Mouse (Mus musculus) B cell, adult 2 months (primary cell): ENCODE data around the gene Prss29.

ENCODE experiments used
- DNase-seq, 2 experiments: peaks; one replicate each; pipeline ENCODE4 v3.0.0; 2022

Gene Prss29

DNA sequence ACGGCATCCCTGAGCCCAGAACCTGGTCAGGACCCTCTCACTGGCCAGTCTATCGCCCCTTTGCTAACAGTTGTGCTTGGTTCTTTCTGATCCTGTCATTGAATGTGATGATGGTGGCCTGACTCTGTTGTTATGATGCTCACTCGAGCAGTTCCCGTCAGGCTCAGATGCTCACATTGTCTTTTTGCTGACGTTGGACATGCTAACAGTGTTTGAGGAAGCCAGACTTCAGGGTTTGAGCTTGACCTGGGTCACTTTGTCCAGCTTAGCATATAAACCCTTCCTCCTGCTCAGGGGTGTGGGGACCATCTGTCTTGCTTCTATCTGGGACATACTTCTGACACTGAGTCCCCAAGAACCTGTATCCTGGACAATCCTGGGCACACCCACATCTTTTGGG, at the start of gene Prss29:
Gene Prss29 (plus strand): TSS at position 301 of the 400 bp plus-strand sequence.
- no peak for DNase-seq

DNA sequence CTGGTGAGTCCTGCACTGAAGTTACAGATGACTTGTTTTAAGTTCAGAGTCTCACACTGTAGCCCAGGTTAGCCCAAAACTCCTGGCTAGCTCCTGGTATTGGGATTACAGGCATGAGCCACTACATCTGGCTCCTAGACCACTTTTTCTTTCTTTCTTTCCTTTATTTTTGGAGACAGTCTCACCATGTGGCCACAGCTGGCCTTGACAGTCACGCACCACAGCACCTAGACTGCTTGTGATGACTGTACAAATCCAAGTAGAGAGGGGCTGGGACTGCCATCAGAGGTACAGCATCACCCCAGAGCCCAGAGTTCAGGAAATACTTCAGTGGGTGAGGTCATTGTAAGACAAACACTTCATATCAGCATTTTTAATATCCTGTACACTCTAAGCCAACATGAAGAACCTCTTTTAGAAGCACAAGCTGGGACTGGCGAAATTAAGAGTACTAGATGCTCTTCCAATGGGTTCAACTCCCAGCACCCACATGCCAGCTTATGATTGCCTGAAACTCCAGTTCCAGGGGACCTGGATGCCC, 47.6 kb upstream of the Prss29 start:
- DNase-seq: no peak

DNA sequence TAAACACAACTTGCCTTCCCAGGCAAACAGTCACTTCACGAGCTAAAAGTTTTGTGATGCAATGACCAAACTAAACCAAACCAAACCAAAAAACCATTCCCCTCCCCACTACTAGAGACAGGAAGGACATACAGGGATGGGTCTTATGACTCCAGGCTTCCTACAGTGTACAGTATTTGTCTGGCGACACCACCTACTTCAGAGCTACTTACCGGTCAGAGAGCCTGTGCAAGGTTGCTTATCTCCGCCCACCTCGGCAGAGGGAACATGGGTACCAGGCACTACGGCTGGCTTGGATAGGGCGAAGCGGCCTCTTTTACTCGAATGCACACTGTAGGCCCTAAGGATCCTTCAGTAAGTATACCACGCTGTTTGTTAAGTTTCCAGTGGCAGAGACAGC, 46.1 kb upstream of the Prss29 start:
- no peak for DNase-seq

DNA sequence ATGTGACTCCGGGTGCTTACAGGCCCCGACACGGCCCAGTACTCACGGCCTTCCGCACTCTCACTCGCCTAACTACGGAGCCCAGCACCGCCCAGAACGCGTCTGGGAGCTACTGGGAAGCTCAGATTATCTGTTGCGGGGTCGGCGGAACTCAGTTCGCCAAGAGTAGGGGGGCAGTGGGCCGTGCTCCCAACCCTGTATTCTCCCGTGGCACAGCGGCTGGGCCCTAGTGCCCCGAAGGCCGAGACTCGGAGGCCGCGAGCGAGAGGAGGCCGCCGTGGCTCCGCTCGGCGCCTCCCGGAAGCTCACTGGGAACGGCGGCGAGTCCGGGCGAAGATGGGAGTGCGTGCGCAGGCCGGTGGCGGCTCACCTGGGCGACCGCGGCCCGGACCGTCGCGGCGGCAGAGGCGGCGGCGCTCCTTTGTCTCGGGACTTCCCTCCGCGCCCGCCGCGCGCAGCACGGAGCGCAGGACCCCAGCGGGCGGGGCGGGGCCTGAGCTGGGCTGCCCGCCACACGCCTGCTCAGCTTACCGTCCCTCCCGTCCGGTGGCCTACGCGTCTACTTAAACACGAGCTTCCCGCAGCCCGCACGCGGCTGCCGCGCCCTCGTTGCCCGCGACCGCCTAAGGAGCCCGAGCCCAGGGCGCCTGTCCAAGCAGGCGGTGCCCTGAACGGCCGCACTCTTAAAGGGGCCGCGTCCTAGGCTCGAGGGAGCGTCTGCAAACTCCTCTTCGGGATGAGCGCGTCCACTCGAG, 45.3 kb upstream of the Prss29 start:
- peak; percentile 90 to 92 for DNase-seq

DNA sequence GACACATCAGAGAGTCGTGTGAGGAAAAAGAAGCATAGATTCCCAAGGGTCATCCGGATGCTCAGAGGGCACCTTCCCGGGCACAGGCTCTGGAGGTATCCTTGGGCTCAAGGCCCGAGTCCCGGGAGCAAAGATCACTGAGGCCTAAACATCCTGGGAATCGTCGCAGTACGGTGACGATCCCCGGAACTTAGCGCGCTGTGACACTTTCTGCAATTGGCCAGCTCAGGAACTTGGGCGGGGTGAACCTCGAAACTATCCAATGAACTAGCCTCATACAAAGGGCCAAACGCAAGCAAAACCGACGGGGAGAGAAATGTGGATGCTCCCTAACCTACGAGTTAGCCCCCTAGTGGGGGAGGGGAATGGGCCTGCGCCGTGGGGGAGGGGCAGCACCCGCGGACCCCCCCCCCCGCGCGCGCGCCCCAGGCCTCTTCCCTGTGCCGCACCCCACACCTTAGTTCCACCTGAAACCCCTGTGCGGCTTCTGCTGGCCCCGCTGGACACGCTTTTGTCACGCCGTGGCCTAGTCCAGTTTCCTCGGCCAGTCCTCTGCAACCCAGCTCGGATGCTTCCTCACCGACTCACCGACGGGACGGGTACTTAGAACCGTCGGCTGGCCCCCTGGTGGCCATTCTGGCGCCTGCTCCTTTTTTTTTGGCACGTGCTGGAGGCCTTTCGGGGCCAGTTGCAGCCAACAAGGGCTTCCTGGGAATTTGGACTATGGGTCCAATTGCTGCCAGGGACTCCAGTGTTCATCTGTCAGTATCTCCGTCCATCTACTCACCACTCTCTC, 44.5 kb upstream of the Prss29 start:
- DNase-seq: peak; percentile 96

DNA sequence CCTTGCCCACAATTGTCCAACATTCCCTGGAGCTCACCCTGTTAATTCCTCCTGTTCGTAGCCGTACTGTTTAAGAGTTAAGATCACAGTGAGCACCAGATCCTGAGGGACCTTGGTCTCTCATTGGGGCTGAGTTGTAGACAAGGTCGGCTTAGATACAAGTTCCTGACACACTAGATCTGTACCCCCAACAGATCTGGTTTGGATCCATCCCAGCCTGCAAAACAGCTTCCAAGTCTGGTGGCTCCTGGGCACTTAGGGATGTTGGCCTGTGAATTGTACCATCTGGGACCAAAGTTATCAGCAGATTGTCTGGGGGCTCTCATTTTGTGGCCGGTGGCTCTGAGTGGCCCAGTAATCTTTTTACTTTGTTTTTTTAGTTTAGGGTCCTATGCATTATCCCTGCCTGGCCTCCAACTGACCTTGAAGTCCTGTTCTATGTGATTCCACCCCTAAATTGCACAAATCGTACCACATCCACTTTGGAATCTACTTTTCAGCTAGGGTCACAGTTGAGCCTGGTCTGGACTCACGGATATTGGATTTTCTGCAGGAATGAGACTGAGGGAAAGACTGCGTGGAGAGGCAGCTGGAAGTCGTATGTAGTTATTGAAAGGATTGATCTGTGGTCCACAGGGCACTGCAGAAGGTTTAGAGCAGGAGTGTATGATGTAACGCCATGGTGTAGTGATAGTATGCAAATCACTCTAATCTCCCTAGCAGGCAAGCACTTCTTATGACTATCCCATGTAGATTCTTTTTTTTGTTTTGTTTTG, 43.7 kb upstream of the Prss29 start, which contains the start of gene Ube2i:
Gene Ube2i (minus strand): TSS at position 52 of the 776 bp plus-strand sequence.
- DNase-seq: no peak

DNA sequence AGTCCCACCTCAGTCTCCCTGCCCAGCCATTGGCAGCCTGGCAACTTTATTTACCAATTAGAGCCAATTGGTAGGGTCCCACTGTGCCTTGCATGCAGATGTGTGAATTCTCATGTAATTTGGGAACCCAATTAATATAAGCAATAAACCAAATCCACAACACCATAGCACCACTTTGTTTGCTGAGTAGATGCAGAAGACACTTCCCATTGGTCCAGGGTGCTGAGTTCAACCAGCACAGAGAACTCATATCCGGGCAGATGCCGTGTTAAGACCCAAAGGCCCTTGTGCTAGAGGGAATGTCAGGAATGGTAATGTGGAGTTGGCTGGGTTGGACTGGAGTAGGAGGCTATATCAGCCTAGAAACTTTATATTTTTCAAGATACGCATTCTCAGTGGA, 42.6 kb upstream of the Prss29 start:
- DNase-seq: no peak

DNA sequence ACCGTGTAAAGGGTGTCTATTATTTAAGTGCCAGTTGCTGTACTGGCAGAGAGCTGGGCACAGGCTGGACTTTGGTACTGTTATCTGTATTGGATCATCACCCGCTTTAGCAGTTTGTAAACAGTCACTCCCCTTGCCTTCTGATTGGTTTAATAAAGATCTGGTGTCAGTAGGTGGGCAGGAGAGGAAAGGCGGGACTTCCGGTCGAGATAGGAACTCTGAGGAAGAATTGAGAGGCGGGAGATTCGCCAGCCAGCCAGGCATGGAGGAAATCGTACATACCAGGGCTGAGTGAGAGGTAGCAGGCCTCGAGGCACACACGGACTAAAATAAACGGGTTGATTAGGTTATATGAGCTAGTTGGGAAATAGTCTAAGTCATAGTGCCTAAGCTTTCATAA, 36.3 kb upstream of the Prss29 start:
- DNase-seq: peak; percentile 48 to 54

DNA sequence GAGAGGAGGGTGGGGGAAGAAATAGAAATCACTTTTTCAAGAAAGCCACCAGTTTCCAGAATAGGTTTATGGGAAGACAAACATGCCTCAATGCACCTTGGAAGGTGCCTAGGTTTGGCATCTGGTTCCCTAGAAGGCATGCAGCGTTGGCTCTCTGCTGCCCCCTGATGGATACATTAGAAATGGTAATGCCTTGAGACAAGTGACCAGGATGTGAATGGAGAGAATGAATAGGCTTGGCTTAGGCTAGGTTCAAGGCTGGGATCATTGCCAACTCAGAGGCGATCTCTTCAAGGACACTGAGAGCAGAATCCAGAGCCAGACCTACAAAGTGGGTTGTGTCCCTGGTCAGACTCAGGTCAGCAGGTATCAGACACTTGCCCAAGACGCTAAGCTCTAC, 33.4 kb upstream of the Prss29 start:
- peak; percentile 83 to 84 for DNase-seq

DNA sequence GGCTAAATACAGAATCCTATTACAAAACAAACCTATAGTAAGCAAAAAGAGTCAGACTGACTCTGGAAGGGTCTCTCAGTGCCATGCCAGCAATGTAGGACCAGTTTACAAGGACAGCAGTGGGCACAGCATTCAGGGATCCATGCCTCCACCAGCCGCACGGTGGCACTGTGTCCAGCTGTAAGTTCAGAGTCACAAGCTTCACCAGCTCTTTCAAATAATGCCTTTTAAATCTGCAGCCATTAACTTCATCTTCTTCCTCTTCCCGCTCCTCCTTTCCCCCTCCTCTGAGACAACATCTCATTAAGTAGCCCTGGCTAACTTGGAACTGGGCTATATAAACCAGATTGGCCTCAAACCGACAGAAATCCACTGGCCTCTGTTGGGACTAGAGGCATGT, 29.6 kb upstream of the Prss29 start:
- DNase-seq: peak; percentile 58 to 61

DNA sequence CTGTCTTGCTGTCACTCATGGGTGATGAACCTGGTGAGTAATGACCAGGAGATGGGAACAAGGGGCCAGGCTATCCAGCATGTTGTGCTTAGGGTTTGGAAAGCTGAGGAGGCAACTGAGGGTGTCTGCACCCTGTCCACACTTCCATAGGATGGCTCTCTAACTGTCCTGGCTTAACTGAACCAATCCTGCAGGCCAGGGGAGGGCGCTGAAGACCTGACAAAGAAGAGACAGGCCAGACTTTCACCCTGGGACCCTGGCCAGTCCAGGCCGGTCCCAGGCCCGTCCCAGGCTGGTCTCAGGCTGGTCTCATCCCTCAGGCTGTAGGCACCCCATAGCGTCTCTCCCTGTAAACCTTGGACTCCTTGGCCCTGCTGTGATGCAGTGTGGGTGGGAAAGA, 28.0 kb upstream of the Prss29 start:
- DNase-seq: no peak

DNA sequence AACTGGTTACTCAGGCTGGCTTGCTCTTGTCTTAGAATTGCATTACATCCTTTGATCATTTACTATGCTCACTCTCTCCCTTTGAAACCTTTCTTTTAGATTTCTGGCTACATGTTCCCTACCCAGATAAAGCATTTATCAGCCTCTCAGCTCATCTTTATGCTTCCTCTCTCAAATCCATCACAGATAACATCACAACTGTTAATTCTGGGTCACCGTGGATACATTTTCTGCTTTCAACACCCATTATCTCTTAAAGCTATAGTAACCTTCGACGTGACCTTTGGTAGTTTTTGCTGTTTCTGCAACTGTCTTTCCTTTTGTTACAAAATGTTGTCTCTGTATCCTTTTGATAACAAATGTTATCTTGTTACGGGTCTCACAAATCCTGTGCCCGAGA, 25.0 kb upstream of the Prss29 start:
- no peak for DNase-seq

DNA sequence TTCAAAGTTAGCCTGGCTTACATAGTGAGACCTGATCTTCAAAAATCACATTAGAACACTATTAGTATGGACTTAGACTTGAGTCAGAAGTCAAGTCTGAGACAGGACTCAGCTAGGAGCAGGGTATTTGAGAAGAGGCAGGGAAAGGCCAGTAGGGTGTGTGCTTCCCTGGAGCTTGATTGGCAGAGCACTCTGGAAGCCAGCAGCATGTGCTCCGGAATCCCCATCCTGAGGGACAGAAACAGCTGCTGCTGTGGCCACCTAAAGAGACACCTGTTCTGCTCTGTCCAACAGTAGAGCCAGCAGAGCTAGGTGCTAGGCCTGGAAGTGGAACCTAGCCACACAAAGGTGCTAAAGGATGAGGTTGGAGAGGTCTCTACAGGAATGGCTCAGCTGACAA, 24.3 kb upstream of the Prss29 start:
- DNase-seq: no peak

DNA sequence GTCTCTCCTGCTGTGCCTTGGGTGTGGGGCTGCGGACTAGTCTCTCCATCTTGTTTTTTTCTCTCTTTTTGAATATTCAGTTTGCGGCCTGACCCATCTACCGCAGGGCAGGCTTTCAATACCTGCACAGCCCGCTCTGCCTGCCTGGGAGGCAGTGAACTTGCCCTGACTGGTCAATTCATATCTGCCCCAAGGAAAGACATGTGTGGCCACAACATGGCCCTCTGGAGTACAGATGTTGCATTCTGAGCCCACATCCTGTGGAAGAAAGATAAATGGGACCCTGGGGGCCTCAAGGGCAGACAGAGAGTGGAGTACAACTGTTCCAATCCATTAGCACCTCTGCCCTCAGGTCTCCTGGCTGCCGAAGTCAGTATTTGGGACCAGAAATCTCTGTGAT, 20.4 kb upstream of the Prss29 start, which contains the start of gene Prss34:
Gene Prss34 (plus strand): TSS at position 301 of the 400 bp plus-strand sequence.
- no peak for DNase-seq

DNA sequence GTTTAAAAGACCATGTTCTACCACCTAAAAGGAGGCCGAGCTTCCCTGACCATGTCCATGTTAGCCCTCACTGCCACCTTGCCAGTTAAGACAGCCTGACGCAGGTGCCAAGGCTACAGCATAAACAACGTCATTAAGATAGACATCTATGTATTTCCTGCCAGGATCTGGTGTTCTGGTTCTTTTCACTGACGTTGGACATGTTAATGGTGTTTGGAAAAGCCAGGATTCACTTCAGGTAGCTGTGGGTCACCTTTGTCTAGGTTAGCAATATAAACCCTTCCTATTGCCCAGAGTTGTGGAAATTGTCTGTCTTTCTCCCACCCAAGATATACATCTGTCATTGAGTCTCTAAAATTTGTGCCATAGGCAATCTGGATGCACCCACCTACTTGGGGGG, 10.1 kb upstream of the Prss29 start, which contains the start of gene Prss28:
Gene Prss28 (plus strand): TSS at position 301 of the 400 bp plus-strand sequence.
- no peak for DNase-seq

DNA sequence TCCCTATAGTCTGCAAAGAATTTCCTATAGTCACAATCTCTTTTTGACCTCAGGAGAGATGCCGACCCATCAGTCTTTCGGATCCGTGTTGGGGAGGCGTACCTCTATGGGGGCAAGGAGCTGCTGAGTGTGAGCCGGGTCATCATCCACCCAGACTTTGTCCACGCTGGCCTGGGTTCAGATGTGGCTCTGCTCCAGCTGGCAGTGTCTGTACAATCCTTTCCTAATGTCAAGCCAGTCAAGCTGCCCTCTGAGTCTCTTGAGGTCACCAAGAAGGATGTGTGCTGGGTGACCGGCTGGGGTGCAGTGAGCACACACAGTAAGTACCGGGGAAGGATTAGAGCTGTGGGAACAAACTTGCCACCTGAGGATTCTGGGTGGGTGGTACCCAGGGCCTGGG, 2.4 kb downstream of the Prss29 start:
- DNase-seq: no peak

DNA sequence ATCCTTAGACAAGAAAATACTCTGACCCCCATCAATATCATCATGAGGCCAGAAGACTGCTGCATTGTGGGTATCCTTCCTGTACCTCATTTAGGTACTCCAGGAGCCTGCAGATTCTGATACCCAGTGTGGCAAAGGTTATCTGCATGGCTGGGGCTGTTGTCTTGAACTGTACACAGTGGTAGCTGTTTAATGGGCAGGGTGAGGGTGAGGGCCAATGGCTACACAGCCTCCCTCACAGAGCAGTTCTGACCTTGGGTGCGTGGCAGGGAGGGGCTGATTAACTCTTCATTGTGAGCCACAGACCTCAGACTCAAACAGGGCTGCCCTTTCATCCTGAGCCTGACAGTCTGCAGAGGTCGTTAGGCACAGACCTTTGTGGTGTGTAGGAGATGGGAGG, 4.5 kb downstream of the Prss29 start:
- DNase-seq: no peak

DNA sequence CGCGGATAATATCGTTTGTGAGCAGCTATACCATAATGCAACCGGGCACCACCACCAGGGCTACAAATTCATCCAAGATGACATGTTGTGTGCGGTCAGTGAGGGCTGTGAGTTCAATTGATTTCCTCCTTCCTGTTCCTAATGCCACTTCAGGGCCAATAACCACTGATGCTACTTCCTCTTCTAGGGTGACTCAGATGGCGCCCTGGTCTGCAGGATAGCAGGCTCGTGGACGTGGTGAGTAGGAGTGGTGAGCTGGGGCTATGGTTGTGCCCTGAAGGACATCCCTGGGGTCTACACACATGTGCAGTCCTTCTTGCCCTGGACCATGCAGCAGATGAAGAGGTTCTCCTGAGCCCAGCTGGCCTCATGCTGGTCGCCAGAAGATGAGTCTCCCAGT, 13.9 kb downstream of the Prss29 start:
- DNase-seq: no peak

DNA sequence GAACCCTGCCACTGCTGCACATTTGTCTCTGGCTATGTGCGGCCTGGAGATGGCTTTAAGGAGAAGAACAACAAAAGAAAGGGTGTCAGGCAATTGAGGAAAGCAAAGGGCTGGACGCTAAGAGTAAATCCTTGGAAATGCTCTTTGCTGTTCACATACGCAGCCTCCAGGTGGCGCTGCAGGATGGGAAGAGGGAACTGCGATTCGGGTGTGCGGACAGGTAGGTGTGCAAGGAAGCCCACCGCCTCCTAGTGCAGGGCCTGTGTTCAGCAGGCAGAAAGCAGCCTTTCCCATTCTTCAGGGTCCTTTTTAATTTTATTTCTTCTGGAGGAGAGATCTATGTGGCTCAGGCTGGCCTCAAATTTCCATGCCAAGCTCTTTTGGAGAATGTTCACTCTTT, 15.5 kb downstream of the Prss29 start:
- peak; percentile 58 to 63 for DNase-seq

DNA sequence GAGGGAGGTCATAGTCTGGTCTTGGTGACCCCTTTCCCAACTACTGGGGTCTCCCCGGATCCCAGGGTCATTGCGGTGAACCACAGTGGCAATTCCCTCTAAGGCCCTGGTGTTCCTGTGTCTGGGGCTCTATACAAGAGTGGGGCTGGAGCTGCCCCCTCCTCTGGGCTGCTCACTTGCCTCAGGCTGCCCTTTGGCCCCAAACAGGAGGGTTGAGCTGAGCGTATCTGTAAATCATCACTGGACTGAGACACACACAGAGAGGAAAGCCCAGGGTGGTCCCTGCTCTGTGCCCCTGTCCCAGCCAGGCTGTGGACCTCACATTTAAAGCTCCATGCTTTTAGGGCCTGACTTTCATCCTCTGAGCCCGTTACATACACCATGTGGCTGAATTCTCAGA, 19.8 kb downstream of the Prss29 start:
- DNase-seq: no peak

DNA sequence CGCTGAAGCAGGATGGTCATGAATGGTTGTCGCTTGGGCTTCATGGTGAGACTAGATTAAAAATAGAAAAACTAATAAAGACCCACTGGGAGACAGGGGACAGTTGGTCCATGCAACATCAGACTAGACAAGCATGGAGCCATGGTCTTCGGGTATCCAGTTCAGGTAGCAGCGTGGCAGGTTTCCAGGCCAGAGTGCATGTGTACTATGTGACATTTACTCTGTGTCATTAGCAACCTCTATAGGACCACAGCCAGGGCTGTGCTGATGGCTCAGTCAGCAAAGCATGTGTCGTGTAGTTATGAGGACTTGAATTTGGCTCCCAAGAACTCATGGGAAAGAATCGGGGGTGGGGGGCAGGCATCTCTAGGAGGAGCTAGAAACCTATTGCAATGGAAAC, 21.5 kb downstream of the Prss29 start:
- DNase-seq: no peak

DNA sequence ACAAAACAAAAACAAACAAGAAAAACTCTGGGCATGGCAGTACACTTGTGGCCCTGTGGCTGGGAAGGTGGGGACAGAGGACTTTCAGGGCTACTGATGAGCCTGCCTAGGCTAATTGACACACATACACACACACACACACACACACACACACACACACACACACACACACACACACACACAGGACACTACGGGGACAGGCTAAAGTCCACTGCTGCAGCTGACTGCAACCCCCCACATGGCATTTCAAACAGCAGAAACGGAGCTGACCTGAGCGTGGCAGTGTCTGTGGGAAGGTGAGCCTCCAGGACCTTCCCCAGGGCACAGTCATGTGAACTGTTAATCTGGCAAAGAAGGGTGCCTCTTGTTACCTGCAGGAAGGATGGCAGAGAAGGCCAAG, 23.0 kb downstream of the Prss29 start:
- DNase-seq: no peak

DNA sequence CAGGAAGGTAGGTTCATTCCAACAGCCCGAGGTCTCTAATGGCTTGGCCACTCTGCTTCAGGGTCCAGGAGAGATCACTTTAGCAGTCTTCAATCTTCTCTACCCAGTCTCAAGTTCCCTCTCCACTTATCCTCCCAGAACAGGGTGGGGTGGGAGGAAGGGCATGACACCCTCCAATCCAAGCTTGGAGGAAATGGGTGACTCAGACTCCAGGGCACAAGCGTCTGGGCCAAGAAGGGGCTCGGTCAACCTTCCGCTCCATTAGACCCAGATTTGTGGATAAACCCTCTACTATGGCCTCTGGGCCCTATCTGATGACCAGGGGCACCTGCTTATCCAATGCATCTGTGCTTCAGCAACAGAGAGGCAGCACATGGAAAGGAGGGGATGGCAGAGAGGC, 27.0 kb downstream of the Prss29 start, which contains the start of gene Tpsab1:
Gene Tpsab1 (minus strand): TSS at position 101 of the 400 bp plus-strand sequence.
- no peak for DNase-seq
